Mouse (Mus musculus) forebrain, embryonic 11.5 days (tissue): Measurements from ENCODE around the gene Bsnd. TPM values are rescaled to one million over a fixed set of nuclear protein-coding genes. Genes with fewer than 3 reads are reported as not detected.
A peak's percentile ranks its signal among the peaks of the same experiment; 100 is the strongest.

ENCODE experiments used
- ATAC-seq: fragments of 200-750 bp; cut with Nextera tagmentation; replicated peaks from 2 replicates; pipeline ENCODE4 v1.8.0; 2017; ENCODE audit warnings: moderate TSS enrichment; ENCODE audit not compliant: low FRiP score
- DNase-seq: peaks from one replicate; pipeline ENCODE4 v3.0.0-alpha.2; 2017; ENCODE audit warnings: low spot score
- H3K27ac ChIP-seq: fragments of 300-500 bp; sonication (generic); 2 replicates; pipeline ENCODE4 v1.5.1; 2014; ENCODE audit warnings: low read depth, low read length
- H3K27me3 ChIP-seq: fragments of 300-500 bp; sonication (generic); 2 replicates; pipeline ENCODE4 v1.6.1; 2014; ENCODE audit warnings: mild to moderate bottlenecking, low read length, mixed read lengths; ENCODE audit not compliant: control insufficient read depth, insufficient read depth
- H3K36me3 ChIP-seq: fragments of 300-500 bp; sonication (generic); 2 replicates; pipeline ENCODE4 v1.6.1; 2014; ENCODE audit warnings: mild to moderate bottlenecking, low read length, moderate library complexity, mixed read lengths; ENCODE audit not compliant: control insufficient read depth, insufficient read depth
- H3K4me1 ChIP-seq: fragments of 300-500 bp; sonication (generic); replicated peaks from 2 replicates; pipeline ENCODE4 v1.6.1; 2014; ENCODE audit warnings: low read length, mixed read lengths; ENCODE audit not compliant: control insufficient read depth, insufficient read depth
- H3K4me2 ChIP-seq: fragments of 300-500 bp; sonication (generic); 2 replicates; pipeline ENCODE4 v1.6.1; 2014; ENCODE audit warnings: low read depth, mild to moderate bottlenecking, low read length, moderate library complexity, mixed read lengths; ENCODE audit not compliant: severe bottlenecking
- H3K4me3 ChIP-seq: fragments of 300-500 bp; sonication (generic); 2 replicates; pipeline ENCODE4 v1.5.1; 2014; ENCODE audit warnings: low read depth, low read length
- H3K9ac ChIP-seq: fragments of 300-500 bp; sonication (generic); 2 replicates; pipeline ENCODE4 v1.6.1; 2014; ENCODE audit warnings: low read length
- H3K9me3 ChIP-seq: fragments of 300-500 bp; sonication (generic); 2 replicates; pipeline ENCODE4 v1.6.1; 2016; ENCODE audit warnings: low read length, mixed read lengths; ENCODE audit not compliant: control insufficient read depth
- WGBS: fragments of 180-500 bp; shearing (Covaris S2); extraction: QIAGEN DNeasy Blood & Tissue Kit; methylation state at CpG from one replicate; pipeline ENCODE4 v1.1.7; 2014; 5-methylcytosine and 5-hydroxymethylcytosine counted together
- polyA plus RNA-seq: library from polyadenylated mRNA; unstranded; fragments of >200 nt; fragmentation: Nextera tagmentation; extraction: Ambion mirVana; gene quantifications from 2 replicates; pipeline ENCODE4 v1.2.1, GENCODE M21; 2014

Gene Bsnd
- polyA plus RNA-seq, 1 experiment from 2014 or later, result not detected

DNA sequence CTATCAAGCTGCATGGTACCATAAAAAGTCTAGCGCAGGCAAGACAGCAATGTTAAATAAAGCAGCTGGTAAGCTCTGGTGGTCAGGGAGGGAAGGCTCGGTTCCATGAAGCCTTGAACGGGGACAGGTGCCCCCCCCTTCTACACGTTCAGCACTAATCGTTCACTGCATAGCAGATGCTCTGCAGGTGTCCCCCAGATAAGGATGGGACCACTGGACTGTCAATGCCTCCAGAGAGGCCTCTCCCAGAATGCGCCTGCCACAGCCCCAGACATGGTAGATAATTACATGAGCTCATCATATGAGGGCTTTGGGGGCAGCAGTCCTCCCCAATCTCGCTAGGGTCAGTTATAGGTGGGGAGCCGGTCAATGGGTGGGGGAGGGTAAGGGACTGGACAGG, 42.8 kb downstream of the Bsnd start:
- H3K4me1 ChIP-seq, result no peaks in the 10 kb centered on the region
- H3K9ac ChIP-seq, result no peak overlapping the region
- no peaks in the 10 kb centered on the region for H3K27me3 ChIP-seq
- H3K36me3 ChIP-seq, result no peaks in the 10 kb centered on the region
- ATAC-seq, result no peak
- H3K4me3 ChIP-seq, result no peak overlapping the region
- WGBS, result 89% methylated on average over 8 of the region's 8 CpGs
- no peak for DNase-seq
- no peaks in the 10 kb centered on the region for H3K9me3 ChIP-seq
- H3K27ac ChIP-seq, result no peak overlapping the region
- H3K4me2 ChIP-seq, result no peak overlapping the region

DNA sequence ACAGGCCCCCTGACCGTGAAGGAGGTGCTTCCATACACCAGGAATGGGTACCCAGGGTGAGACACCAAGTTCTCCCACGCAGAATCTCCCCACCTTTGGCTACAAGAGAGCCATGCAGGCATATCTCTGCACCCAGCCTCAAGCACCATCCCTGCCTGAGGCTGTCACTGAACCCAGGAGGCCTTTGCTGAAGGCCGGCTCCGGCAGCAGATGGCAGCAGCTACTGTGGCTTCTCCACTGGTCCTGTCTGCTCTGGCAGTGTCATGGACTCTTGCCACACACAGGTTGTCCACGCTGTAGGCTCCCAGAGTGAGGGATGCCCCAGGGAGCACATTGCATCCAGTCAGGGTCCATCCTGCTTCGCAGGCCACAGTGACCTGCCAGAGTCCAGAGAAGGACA, 48.9 kb downstream of the Bsnd start:
- no peak overlapping the region for H3K4me2 ChIP-seq
- H3K4me3 ChIP-seq, result no peak overlapping the region
- H3K4me1 ChIP-seq, result no peaks in the 10 kb centered on the region
- H3K27me3 ChIP-seq, result no peaks in the 10 kb centered on the region
- WGBS, result 87% methylated on average over 6 of the region's 6 CpGs
- DNase-seq, result no peak
- ATAC-seq, result no peak
- no peaks in the 10 kb centered on the region; the same call in 1 of the 2 replicates for H3K36me3 ChIP-seq
- H3K27ac ChIP-seq, result no peak overlapping the region
- no peaks in the 10 kb centered on the region for H3K9me3 ChIP-seq
- H3K9ac ChIP-seq, result no peak overlapping the region

DNA sequence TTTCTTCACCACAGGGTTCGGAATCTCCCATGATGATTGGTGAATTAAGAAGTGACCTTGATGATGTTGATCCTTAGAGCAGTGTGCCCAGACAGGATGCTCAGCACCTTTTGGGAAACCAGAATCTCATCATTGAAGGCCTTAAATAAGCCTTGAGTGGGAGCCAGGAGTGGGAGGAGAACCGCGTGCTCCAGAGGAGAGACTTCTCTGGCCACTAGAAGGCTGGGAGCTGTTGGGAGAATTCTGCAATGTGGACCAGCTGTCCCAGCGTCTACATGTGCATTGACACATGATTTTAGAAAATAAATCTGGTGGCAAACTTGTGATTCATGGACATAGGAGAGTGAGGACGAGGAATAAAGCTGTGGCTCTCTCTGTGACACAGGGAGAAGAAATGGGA, 53.3 kb downstream of the Bsnd start:
- 93% methylated on average over 5 of the region's 5 CpGs for WGBS
- H3K4me3 ChIP-seq, result no peak overlapping the region
- H3K27ac ChIP-seq, result no peak overlapping the region
- H3K36me3 ChIP-seq, result peaks cover 7% of the 10 kb centered on the region; the same call in 1 of the 2 replicates
- no peak overlapping the region for H3K9ac ChIP-seq
- no peaks in the 10 kb centered on the region for H3K9me3 ChIP-seq
- peak; percentile 30 for DNase-seq
- H3K4me2 ChIP-seq, result no peak overlapping the region
- no peak for ATAC-seq
- H3K27me3 ChIP-seq, result no peaks in the 10 kb centered on the region
- H3K4me1 ChIP-seq, result no peaks in the 10 kb centered on the region

DNA sequence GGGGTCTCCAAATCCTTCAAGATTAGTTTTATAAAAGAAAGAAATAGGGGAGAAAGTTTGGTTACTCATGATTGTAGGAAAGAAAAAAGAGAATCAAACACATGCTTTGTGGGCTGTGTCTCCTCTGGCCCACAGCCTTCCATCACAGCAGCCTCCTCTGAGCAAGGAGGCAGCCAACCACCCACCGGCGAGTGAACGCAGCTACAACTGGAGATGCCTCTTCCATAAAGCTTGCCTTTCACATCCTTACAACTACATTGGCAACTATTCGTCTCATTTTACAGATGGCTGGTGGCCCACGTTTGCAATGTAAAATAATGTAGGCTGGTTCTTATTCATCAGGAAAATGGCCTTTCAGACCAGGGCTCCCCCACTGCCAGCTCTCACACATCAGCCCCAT, 54.9 kb downstream of the Bsnd start:
- Histone ChIP-seq H3K9me3 (no peaks in the 10 kb centered on the region), H3K36me3 (peaks cover 10% of the 10 kb centered on the region; the same call in 1 of the 2 replicates), H3K9ac (no peak overlapping the region), H3K27me3 (no peaks in the 10 kb centered on the region), H3K4me2 (no peak overlapping the region), H3K27ac (no peak overlapping the region), H3K4me3 (no peak overlapping the region), H3K4me1 (no peaks in the 10 kb centered on the region)
- DNase-seq (peak; percentile 31), ATAC-seq (no peak)
- WGBS, result 96% methylated on average over 5 of the region's 5 CpGs

DNA sequence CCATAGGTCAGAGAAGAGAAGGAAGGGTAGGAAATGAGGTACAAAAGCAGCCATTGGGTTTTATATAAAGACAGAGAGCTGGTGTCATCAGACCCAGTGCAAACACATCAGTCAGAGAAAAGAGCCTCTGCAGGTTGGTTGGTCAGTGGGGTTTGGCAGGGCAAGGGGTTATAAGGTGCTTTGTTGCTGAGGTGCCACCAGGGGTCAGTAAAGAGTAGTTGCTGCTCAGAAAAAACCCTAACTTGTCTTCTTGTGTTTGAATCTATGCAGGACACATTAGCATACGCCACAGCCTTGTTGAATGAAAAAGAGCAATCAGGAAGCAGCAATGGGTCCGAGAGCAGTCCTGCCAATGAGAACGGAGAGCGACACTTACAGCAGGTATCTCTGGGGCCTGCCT, 55.6 kb downstream of the Bsnd start:
- no peaks in the 10 kb centered on the region for H3K27me3 ChIP-seq
- peaks cover 10% of the 10 kb centered on the region; the same call in 1 of the 2 replicates for H3K36me3 ChIP-seq
- no peak overlapping the region for H3K4me3 ChIP-seq
- ATAC-seq (no peak), DNase-seq (peak; percentile 57)
- H3K9ac ChIP-seq, result no peak overlapping the region
- H3K4me2 ChIP-seq, result no peak overlapping the region
- WGBS, result 69% methylated on average over 4 of the region's 4 CpGs
- no peaks in the 10 kb centered on the region for H3K9me3 ChIP-seq
- no peaks in the 10 kb centered on the region for H3K4me1 ChIP-seq
- H3K27ac ChIP-seq, result no peak overlapping the region

DNA sequence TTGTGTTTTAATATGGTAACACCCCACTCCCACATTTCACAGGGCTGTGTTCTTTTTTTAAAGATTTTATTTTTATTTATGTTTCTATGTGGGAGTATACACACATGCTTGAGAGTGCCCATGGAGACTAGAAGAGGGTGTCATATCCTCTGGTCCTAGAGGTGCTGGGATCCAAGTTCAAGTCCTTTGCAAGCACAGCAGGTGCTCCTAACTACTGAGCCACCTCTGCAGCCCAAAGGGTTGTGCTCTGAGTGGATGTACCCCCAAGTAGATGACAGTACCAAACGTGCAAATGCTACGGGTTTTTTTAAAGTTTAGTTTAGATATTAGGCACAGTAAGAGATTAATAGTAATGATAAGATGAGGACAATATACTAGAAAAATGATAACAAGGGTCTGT, 56.7 kb downstream of the Bsnd start:
- no peak for DNase-seq
- Histone ChIP-seq H3K27me3 (no peaks in the 10 kb centered on the region), H3K4me2 (no peak overlapping the region), H3K36me3 (peaks cover 10% of the 10 kb centered on the region; the same call in 1 of the 2 replicates), H3K4me1 (no peaks in the 10 kb centered on the region), H3K9ac (no peak overlapping the region), H3K27ac (no peak overlapping the region), H3K4me3 (no peak overlapping the region), H3K9me3 (no peaks in the 10 kb centered on the region)
- ATAC-seq, result no peak
- WGBS, result 94% methylated on average over 2 of the region's 2 CpGs

Other genes with a start within 250 kb of the Bsnd start
- 12.8 and 13.7 TPM in 2 replicates for gene Usp24, start 176.1 kb downstream of the Bsnd start, polyA plus RNA-seq
- 3.9 and 4.8 TPM in 2 replicates for gene Pcsk9, start 28.0 kb downstream of the Bsnd start, polyA plus RNA-seq
- gene Dhcr24, start 68.8 kb upstream of the Bsnd start, polyA plus RNA-seq, result 29.3 and 30.6 TPM in 2 replicates
- 0.21 and 0.35 TPM in 2 replicates for gene Lexm, start 125.0 kb upstream of the Bsnd start, polyA plus RNA-seq
- 0.07 TPM in 1 of 2 replicates, not detected in the other for gene Ttc22, start 130.1 kb upstream of the Bsnd start, polyA plus RNA-seq
- gene Pars2, start 158.8 kb upstream of the Bsnd start, polyA plus RNA-seq, result 13.3 and 13.9 TPM in 2 replicates
- 99.2 and 101 TPM in 2 replicates for gene Ttc4, start 186.7 kb upstream of the Bsnd start, polyA plus RNA-seq
- gene Mroh7, start 238.6 kb upstream of the Bsnd start, polyA plus RNA-seq, result 0.11 TPM in 1 of 2 replicates, not detected in the other
- not detected in 2 replicates for gene Fam151a, start 241.6 kb upstream of the Bsnd start, polyA plus RNA-seq